Mouse (Mus musculus) left cerebral cortex, adult 6 months (tissue): ENCODE results near the gene Nab2. TPM values are rescaled to one million over a fixed set of nuclear protein-coding genes. Genes with fewer than 3 reads are reported as not detected.

Experiments
- long read RNA-seq, 2 experiments: library from polyadenylated mRNA; unstranded; transcript quantifications; one replicate each; pipeline ENCODE4 v2.0.0; 2019 to 2020
- polyA plus RNA-seq: library from polyadenylated mRNA; unstranded; fragments of <200 nt; fragmentation: Nextera tagmentation; gene quantifications from 2 replicates; pipeline ENCODE4 v1.2.3, GENCODE M21; 2021

The Nab2 gene
- polyA plus RNA-seq: 5.4 and 11.3 TPM in 2 replicates
- long read RNA-seq, experiment 1, transcript Nab2-202 (6 exons, 2,311 nt): minor isoform, 14 of 68 reads
- long read RNA-seq, experiment 1, transcript Nab2-201 (7 exons, 2,582 nt): major isoform, 44 of 68 reads
- long read RNA-seq, experiment 1, partial matches to known transcripts: 7 of 68 reads
- long read RNA-seq, experiment 1, other reads (novel, unspliced or antisense): 3 of 68 reads
- long read RNA-seq, experiment 2, partial matches to known transcripts: 4 of 11 reads
- long read RNA-seq, experiment 2, other reads (novel, unspliced or antisense): 6 of 11 reads

GRCm38 (mm10) chr10:127668093-127669050 is at the start of gene Nab2:
Nab2 (minus strand) TSS chr10:127668568.

DNA sequence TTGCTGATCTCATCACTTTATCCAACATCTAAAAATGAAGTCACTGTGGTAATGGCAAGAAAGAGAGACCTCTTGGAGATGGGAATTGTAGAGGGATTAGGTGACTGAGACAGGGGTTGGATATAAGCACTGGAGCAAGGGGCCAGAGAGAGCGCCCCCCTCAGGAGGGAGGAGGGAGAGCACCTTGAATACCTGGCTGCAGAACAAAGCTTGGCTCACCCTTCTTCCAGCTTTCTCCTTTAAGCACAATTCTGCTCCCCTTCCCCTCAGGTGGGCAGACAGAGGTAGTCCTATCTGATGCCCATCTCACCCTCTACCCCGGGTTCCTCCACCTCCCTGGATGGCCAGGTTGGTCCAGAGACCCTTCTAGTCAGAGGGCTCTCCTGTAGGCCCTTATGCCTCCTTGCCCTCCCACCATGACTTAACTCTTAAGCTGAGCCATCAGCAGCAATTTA is 36.4 kb upstream of the Nab2 start, which contains the start of gene Myo1a:
TSS of gene Myo1a (plus strand) at position 405 of the 455 bp plus-strand sequence.

GRCm38 (mm10) chr10:127666501-127667268 is 1.7 kb downstream of the Nab2 start, which contains the start of gene Nemp1:
Nemp1 (plus strand) TSS chr10:127666901.

DNA sequence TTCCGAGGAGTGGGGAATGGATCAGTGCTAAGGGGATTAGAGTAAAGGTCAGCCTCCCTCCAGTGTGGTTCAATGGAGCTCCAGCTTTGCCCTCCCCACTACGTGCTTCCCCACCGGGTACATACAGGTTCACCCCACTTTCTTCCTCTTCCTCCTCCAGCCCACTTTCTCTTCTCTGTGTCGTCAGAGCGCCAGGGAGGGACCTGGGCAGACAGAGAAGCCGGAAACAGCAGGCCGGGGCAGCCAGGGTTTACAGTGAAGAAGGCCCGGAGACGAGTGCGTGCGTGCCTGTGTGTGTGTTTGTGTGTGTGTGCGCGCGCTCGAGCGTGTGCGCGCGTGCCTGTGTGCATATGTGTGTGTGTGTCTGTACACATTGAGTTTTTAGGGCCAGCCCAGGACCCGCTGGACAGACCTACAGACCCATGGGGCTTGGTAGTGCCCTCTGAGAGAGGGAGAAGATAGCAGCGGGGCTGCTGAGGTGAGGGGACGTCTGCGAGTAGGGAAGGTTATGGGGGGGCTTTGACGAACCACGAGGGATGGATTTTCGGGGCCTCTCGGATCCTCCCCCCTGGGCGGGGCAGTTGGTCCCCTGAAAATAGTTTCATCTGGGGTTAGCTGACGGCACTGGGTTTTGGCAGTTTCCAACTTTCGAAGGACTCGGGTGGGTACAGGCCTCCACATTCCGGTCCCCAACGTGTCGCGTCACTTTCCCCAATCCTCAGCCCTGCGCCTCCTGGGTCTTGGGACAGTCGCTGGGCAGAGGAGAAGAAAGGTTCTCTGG is 25.4 kb downstream of the Nab2 start, which contains the start of gene Stat6:
TSS of gene Stat6 (plus strand) at position 215 of the 781 bp plus-strand sequence.

DNA sequence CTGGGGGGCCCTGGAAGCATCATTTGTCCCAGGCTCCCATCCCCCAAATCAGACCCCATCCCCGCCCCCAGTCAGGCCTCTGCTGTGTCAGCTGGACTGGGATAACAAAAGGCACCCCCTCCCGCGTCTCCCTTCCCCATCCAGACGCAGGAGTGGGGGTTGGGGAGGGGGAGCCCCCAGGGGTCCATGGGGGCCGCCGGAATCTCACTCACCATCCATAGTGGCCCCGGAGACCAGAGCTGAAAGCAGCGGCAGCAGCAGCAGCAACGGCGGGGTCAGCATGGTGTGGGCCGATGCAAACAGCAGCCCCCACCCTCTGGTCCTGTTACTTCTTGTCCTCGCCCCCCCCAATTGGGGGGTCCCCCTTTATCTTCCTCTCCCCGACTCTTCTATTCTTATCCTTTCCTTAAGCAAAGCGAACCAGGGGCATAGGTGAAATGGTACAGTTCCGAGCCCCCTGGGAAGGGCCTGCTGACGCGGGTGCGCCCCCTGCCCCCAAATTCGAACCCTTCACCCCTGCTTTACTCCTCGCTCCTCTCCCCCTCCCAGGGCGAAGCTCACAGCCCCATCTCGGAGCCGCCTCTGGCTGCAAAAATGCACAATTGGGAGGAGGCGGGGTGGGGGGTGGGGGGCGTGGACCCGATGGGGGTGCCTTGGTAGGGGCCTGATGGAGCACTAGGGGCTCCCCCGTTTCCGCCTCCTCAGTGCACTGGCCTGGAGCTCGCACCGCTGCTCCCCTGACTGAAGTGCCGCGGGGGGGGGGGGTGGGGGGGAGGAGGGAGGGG is 47.8 kb downstream of the Nab2 start, which contains the start of gene Lrp1:
TSS of gene Lrp1 (minus strand) at position 743 of the 785 bp plus-strand sequence.

Other genes with a start within 250 kb of the Nab2 start
- gene Stac3, start 166.9 kb downstream of the Nab2 start, polyA plus RNA-seq: not detected in 2 replicates
- gene Ndufa4l2, start 153.6 kb downstream of the Nab2 start, polyA plus RNA-seq: 3.7 and 3.8 TPM in 2 replicates
- gene Shmt2, start 146.1 kb downstream of the Nab2 start, polyA plus RNA-seq: 15.4 and 17.6 TPM in 2 replicates
- 1.0 and 3.2 TPM in 2 replicates for gene Nxph4, start 134.0 kb downstream of the Nab2 start, polyA plus RNA-seq
- 19.7 and 38.3 TPM in 2 replicates for gene Lrp1, start 47.4 kb downstream of the Nab2 start, polyA plus RNA-seq
- 4.6 and 4.7 TPM in 2 replicates for gene Stat6, start 25.6 kb downstream of the Nab2 start, polyA plus RNA-seq
- gene Nemp1, start 1.7 kb downstream of the Nab2 start, polyA plus RNA-seq: 3.9 and 4.3 TPM in 2 replicates
- gene Myo1a, start 36.6 kb upstream of the Nab2 start, polyA plus RNA-seq: not detected in 2 replicates
- gene Tac2, start 55.9 kb upstream of the Nab2 start, polyA plus RNA-seq: 21.2 and 22.5 TPM in 2 replicates
- gene Zbtb39, start 71.0 kb upstream of the Nab2 start, polyA plus RNA-seq: 0.71 and 0.93 TPM in 2 replicates
- 0.47 and 0.53 TPM in 2 replicates for gene Gpr182, start 83.2 kb upstream of the Nab2 start, polyA plus RNA-seq
- not detected in 2 replicates for gene Rdh1, start 91.2 kb upstream of the Nab2 start, polyA plus RNA-seq
- not detected in 2 replicates for gene Rdh16f1, start 91.2 kb upstream of the Nab2 start, polyA plus RNA-seq
- gene Rdh9, start 107.8 kb upstream of the Nab2 start, polyA plus RNA-seq: 0.15 and 0.16 TPM in 2 replicates
- gene Rdh16, start 132.6 kb upstream of the Nab2 start, polyA plus RNA-seq: not detected in 2 replicates
- not detected in 2 replicates for gene Rdh19, start 181.4 kb upstream of the Nab2 start, polyA plus RNA-seq
- gene Rdh16f2, start 197.9 kb upstream of the Nab2 start, polyA plus RNA-seq: not detected in 2 replicates
- gene Rdh7, start 220.2 kb upstream of the Nab2 start, polyA plus RNA-seq: not detected in 2 replicates
- 0.05 TPM in 1 of 2 replicates, not detected in the other for gene Sdr9c7, start 229.9 kb upstream of the Nab2 start, polyA plus RNA-seq